Mouse (Mus musculus) natural killer cell, adult 2 months (primary cell): Measurements from ENCODE around the gene Krtap5-3.
"Not testable (repeated sequence)": the region's sequence is repeated elsewhere in the genome, so short reads cannot be mapped to it uniquely, and the experiment has no call there.

Experiments
- DNase-seq, 2 experiments: peaks; one replicate each; pipeline ENCODE4 v3.0.0; 2022; ENCODE audit warnings: low spot score in 2 of 2

Krtap5-3 gene

DNA sequence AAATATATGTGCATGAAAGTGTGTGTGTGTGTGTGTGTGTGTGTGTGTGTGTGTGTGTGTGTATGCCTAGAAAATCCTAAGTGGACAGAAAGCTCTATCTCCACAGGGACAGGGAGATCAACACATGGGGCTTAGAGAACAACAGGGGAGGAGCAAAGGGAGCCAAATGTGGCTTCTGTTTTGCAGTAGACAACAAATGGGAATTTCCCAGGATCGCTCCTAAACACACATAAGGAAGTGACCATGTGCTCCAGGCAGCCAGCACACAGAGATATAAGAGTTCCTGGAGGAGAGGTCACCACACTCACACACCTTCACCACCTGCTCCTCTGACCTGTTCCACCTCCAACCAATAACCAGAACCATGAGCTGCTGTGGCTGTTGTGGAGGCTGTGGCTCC, at the start of gene Krtap5-3:
Gene Krtap5-3, plus strand, starts transcription at position 301 of the 400 bp plus-strand sequence.
- no peak for DNase-seq

DNA sequence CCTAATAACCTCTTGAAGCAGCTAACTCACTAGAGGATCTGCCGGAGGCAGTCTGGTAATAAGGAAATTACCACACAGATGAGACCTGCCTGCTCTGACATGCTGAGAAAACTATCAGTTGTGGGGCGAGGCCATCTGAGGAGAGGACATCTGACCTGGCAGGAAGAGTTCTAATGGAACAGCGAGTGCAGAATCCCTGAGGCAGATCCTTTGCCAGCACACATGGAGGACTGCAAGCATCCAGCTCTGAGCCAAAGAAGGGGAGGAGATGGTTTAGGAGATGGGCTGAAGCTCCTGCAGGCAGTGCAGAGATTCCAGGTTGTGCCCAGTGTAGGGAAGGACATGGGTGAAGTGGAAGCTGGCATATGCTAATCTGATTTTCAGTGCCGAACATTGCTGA, 49.0 kb upstream of the Krtap5-3 start:
- no peak for DNase-seq

DNA sequence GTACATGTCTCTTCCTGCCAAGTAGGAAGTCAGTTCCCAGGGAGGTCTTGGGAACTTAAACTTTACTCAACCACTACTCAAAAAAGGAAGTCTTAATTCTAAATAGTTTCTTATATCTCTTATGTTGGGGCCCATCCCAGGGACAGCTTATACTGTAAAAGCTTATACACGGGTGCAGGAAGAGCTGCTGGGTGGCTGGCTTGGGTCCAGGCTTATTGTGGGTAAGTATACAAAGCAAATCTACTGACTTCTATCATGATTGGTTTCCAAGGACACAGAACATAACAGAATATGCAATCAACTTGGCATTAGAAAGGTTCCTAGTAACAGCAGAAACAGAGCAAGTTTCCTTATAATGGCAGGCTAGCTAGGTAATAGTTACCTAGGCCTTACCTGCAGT, 45.9 kb upstream of the Krtap5-3 start:
- no peak for DNase-seq

DNA sequence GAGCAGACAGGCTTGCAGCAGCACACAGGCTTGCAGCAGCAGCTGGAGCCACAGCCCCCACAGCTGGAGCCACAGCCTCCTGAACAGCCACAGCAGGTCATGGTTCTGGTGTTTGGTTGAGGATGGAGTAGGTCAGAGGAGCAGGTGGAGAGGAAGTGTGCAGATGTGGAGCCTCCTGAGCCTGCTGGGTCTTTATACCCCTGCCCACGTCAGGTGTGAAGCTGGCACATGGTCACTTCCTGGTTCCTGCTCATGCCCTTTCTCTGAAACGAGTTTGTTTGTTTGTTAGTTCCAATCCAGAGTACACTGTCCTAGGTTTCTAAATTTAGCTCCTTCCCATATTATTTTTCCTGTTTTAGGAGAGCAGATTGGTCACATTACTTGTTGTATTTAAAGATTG, 44.2 kb upstream of the Krtap5-3 start, which contains the start of gene Gm29735:
Gene Gm29735, minus strand, starts transcription at position 101 of the 400 bp plus-strand sequence.
- not testable (repeated sequence) for DNase-seq

DNA sequence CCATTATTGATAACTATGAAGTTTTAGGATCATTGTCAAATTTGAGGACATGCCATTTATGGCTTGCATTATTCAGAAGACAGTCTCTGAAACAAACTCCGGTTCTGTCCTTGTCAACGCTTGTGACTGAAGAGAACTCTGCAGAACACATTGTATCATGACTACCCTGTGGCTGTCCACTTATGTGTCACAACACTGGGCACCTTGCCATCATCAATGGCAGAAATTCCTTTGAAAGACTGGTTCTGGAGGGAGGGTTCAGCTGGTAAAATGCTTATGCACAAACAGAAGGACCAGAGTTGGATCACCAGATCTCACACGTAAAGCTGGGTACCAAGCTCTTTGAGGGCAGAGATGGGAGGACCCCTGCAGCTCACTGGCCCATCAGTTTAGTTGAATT, 41.8 kb upstream of the Krtap5-3 start:
- no peak for DNase-seq

DNA sequence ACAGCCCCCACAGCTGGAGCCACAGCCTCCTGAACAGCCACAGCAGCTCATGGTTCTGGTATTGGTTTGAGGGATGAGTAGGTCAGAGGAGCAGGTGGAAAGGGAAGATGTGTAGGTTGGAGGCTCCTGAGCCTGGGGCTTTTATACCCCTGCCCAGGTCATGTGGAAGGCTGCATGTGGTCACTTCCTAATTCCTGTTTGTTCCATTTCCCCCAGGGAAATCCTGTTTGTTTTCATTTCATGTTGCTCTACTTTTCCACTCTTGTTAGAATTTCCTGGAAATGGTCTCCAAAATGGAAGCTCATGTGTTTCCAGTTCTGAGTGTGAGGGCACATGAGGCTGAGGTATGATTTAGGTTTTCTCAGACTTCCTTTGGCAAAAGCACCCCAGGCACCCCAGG, 35.5 kb upstream of the Krtap5-3 start, which contains the start of gene Gm4553:
Gene Gm4553, minus strand, starts transcription at position 101 of the 400 bp plus-strand sequence.
- not testable (repeated sequence) for DNase-seq

DNA sequence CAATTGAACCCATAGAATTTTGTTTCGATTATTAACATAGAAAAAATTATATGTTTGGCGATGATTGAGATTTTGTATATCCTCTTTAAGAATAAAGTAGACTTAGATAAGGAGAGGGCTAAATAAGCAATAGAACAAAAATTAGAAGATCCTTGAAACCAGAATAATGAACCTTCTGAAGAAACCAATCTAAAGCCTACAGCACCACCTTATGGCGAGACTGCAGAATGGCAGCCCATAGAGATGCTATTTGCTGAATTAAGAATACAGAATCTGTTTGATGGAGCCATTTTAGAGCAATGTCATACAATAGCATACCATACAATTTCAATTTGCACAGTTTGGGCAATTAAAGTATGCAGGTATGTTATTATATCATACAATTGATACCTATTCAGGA, 31.3 kb upstream of the Krtap5-3 start:
- DNase-seq = no peak

DNA sequence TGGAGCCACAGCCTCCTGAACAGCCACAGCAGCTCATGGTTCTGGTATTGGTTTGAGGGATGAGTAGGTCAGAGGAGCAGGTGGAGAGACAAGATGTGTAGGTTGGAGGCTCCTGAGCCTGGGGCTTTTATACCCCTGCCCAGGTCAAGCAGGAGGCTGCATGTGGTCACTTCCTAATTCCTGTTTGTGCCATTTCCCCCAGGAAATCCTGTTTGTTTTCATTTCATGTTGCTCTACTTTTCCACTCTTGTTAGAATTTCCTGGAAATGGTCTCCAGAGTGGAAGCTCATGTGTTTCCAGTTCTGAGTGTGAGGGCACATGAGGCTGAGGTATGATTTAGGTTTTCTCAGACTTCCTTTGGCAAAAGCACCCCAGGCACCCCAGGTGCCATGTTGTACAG, 25.3 kb upstream of the Krtap5-3 start, which contains the start of gene Krtap5-2:
Gene Krtap5-2, minus strand, starts transcription at position 101 of the 400 bp plus-strand sequence.
- DNase-seq = not testable (repeated sequence)

DNA sequence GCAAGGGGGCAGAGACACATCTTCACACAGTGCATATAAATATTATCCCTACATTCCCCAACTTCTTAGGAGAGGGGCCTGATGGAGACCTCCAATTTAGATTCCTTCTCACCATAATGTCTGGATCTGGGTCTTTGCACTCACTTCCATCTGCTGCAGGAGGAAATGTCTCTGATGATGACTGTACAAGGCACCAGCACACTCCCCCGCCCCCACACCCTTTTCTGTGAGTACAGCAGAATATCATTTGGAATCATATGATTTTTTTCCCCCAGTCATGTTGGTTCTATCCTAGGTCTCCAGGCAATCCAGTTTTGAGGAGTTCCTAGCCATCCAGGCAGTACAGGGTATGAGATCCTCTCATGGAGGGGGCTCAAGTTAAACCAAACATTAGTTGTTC, 22.5 kb upstream of the Krtap5-3 start:
- DNase-seq = no peak

DNA sequence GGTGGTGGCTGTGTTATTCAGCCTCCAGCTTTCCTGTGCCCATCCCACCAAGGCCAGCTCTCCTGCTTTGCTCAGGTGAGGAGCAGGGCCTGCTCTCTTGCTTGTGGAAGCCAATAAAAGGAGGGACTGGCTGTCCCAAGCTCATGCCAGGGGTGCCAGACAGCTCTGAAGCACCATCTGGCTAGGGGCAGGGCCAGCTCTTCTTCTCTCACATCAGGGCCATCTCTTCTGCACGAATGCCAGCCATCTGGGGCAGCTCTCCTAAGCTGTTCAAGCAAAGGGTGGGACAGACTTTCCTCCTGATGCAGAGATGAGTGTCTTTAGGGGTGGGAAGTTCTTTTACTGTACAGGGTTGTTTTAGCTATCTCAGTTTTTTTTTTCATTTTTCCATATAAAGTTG, 20.1 kb upstream of the Krtap5-3 start:
- no peak for DNase-seq

DNA sequence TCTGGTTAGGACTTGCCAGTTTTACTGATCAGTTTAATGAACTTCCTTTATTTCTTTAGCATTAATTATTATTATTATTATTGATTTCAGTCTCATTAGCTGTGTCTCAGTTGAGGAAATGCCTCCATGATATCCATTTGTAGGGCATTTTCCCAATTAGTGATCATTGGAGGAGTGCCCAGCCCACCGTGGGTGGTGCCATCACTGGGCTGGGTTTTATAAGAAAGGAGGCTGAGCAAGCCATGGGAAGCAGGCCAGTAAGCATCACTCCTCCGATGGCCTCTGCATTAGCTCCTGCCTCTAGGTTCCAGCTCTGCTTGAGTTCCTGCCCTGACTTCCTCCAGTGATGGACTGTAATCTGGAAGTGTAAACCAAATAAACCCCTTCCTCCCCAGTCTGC, 13.0 kb upstream of the Krtap5-3 start:
- no peak for DNase-seq

DNA sequence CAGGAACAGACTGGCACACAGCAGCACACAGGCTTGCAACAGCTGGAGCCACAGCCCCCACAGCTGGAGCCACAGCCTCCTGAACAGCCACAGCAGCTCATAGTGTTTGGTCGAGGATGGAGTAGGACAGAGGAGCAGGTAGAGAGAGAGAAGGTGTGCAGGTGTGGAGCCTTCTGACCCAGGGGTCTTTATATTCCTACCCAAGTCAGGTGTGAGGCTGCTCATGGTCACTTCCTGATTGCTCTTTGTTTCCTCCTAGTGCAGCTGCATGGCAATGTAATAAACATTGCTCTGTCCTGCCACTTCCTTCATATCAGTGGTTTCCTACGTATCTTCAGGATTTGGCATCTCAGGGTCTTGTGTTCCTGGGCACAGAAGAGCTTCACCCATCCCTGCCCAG, 10.9 kb upstream of the Krtap5-3 start, which contains the start of gene Gm10153:
Gene Gm10153, minus strand, starts transcription at position 101 of the 400 bp plus-strand sequence.
- no peak for DNase-seq

DNA sequence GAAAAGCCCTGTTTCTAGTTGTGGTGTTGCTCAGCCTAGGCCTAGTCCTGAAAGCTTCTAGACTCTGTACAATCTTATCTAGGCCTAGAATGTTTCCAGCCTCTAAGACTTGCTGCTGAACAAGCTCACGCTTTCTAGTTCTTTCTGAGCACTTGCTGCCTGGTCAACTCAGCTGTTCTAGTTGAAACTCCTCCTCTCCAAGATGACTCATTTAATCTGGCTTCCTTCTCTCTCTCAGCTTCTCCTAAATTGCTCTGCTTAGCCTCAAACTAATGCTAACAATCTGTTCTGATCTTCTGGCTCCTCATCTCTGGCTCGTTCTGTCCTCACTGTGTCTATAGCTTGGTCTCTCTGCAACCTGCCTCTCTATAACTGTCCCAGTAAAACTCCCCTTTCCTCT, 2.4 kb upstream of the Krtap5-3 start:
- DNase-seq = no peak

DNA sequence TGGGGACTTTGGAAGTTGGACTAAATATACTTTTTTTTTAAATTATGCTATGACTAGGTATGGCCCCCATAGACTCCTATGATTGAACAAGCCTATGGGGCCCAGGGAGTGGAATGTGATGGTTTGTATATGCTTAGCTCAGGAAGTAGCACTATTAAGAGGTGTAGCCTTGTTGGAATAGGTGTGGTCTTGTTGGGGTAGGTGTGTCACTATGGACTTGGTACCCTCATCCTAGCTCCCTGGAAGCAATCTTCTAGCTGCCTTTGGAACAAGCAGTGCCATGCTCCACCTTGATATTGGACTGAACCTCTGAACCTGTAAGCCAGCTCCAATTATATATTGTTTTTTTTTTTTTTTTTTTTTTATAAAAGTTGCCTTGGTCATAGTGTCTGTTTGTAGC, 4.3 kb downstream of the Krtap5-3 start:
- DNase-seq = no peak

DNA sequence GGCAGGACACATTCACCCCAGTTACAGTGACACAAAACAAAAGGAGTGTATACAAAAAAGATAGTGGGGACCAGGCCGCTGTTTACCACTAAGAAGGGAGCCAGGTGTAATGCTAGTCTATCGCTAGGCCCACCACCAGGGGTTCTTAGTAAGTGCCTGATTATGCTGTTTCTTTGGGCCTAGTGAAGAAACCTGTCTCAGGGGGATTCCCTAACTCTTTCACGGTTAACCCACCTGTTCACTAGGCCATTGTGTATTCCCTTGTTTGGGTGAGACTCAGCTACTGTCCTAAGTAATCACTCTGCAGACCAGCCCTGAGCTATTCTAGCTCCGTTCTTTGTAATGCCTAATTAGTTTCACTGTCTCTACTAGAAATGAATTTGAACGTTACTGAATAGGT, 5.7 kb downstream of the Krtap5-3 start:
- not testable (repeated sequence) for DNase-seq

DNA sequence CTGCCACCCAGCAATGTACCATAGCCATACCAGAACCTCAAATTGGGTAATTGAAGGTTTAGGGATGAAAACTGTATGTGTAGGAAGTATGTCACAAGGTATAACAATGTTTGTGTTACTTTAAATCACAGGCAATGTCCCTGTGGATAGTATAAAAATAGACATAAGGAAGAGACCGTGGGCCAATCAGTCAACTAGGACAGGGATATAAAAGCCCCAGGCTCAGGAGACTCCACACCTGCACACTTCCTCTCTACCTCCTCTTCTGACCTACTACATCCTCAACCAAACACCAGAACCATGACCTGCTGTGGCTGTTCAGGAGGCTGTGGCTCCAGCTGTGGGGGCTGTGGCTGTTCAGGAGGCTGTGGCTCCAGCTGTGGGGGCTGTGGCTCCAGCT, 10.4 kb downstream of the Krtap5-3 start, which contains the start of gene Gm7579:
Gene Gm7579, plus strand, starts transcription at position 301 of the 400 bp plus-strand sequence.
- DNase-seq = no peak

DNA sequence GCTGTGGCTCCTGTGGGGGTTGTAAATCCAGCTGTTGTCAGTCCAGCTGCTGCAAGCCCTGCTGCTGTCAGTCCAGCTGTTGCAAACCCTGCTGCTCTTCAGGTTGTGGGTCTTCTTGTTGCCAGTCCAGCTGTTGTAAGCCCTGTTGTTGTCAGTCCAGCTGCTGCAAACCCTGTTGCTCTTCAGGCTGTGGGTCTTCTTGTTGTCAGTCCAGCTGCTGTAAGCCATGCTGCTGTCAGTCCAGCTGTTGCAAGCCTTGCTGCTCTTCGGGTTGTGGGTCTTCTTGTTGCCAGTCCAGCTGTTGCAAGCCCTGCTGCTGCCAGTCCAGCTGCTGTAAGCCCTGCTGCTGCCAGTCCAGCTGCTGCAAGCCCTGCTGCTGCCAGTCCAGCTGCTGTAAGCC, 11.0 kb downstream of the Krtap5-3 start:
- DNase-seq = not testable (repeated sequence)

DNA sequence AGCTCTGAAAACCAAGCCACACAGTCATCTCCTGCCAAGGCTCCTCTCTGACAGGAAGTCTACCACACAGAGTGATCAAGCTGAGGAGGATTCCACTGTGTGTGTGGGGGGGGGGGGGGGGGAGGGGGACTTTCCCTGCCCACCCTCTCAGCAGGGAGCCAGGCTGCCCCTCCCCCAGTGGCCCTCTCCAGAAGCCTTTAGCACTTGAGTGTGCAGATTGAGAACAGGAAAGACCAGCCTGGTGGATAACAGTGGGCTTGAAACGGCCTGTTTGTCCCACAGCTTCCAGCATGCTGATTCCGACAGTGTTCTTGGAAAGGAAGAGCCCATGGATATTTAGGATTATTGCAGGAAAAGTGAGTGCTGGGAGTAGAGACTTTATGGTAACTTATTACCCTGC, 23.4 kb downstream of the Krtap5-3 start:
- no peak for DNase-seq

DNA sequence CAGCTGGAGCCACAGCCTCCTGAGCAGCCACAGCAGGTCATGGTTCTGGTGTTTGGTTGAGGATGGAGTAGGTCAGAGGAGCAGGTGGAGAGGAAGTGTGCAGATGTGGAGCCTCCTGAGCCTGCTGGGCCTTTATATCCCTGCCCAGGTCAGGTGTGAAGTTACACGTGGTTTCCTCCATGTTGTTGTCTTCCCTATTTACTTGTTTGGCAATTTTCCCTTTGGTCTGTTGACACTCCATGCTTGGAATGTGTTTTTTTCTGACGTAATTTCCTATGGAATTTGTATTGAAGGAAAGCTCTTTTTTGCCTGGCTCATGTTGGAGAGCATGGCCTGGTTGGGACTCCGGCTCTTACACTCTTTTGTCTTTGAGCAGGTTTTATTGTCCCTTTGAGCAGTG, 28.7 kb downstream of the Krtap5-3 start, which contains the start of gene Krtap5-5:
Gene Krtap5-5, minus strand, starts transcription at position 101 of the 400 bp plus-strand sequence.
- DNase-seq = not testable (repeated sequence)

DNA sequence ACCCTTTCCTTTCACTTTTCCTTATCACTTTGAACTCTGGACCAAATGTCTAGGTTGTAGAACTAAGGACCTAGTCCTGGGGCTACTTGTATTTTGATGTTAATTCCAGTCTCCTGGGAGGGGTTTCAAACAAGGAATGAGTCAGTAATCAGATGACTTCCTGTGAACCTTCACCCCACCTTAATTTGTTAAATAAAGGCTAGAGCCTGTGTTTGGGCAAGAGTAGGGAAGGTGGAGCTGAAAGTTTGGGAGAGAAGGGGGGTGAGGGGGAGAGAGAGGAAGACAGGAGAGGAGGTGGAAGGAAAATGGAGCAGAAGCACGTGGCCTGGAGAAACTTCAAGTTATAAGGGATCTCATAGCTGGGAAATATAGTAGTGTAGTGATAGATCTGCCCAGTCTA, 30.4 kb downstream of the Krtap5-3 start:
- DNase-seq = no peak

DNA sequence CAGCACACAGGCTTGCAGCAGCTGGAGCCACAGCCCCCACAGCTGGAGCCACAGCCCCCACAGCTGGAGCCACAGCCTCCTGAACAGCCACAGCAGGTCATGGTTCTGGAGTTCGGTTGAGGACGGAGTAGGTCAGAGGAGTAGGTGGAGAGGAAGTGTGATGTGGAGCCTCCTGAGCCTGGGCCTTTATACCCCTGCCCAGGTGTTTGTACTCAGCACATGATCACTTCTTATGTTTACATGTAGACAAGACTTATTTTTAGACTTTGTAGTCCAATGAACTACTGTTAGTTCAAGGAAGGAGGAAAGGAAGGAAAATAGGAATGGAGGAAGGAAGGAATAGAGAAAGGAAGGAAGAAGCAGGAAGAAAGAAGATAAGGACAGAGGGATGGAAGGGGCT, 39.8 kb downstream of the Krtap5-3 start, which contains the start of gene Gm40460:
Gene Gm40460, minus strand, starts transcription at position 101 of the 400 bp plus-strand sequence.
- DNase-seq = no peak

DNA sequence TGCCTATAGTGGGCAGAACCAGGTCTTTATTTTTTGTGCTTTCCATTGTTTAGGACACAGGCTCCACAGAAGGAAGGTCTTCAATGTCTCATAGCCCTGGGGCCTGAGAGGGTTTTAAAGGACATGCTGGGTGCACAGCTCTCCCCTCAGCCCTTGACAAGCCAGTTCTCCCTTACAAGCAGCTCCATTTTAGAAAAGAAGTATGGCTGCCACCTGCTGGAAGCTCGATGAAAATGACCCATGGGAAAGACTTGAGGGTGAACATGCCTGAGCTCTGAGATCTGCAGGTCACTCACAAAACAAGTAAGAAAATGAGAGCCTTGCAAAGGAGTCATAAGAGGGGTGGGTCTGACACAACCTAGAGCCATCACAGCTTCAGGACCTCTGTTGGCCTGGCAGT, 48.7 kb downstream of the Krtap5-3 start:
- no peak for DNase-seq
